Mouse (Mus musculus) megakaryocyte, embryonic 14.5 days (primary cell): ENCODE data around the gene 1190007I07Rik. TPM values are rescaled to one million over a fixed set of nuclear protein-coding genes. Genes with fewer than 3 reads are reported as not detected.
"Not testable (repeated sequence)": the region's sequence is repeated elsewhere in the genome, so short reads cannot be mapped to it uniquely, and the experiment has no call there.

ENCODE experiments used
- H3K27me3 ChIP-seq: replicated peaks from 2 replicates; pipeline ENCODE3; 2012; ENCODE audit warnings: inconsistent platforms
- H3K36me3 ChIP-seq: replicated peaks from 2 replicates; pipeline ENCODE3; 2012; ENCODE audit warnings: low read length, inconsistent platforms, mixed read lengths
- H3K4me1 ChIP-seq: 2 replicates; pipeline ENCODE4 v1.6.1; 2012; ENCODE audit warnings: inconsistent platforms
- H3K4me3 ChIP-seq: replicated peaks from 2 replicates; pipeline ENCODE3; 2012; ENCODE audit warnings: moderate library complexity, mild to moderate bottlenecking, inconsistent platforms
- H3K9me3 ChIP-seq: 2 replicates; pipeline ENCODE4 v1.6.1; 2012; ENCODE audit warnings: inconsistent platforms
- FLI1 ChIP-seq: IDR thresholded peaks from 2 replicates; pipeline ENCODE4 v1.6.1; 2012; ENCODE audit warnings: low read length, inconsistent platforms, mixed read lengths
- GATA1 ChIP-seq: IDR thresholded peaks from 3 replicates; pipeline ENCODE4 v1.6.1; 2012; ENCODE audit warnings: mixed read lengths, low read length, inconsistent platforms, borderline replicate concordance
- polyA plus RNA-seq: library from polyadenylated mRNA; stranded (reverse); fragments of >175 nt; gene quantifications from 2 replicates; pipeline ENCODE4 v1.2.3, GENCODE M21; 2012; ENCODE audit warnings: low replicate concordance; ENCODE audit not compliant: insufficient read depth

1190007I07Rik gene
- polyA plus RNA-seq, 1 experiment, result 39.6 TPM

GRCm38 (mm10) chr10:82651221-82651620 is 28.2 kb upstream of the 1190007I07Rik start:
- Histone ChIP-seq H3K36me3 (peaks cover 44% of the 10 kb centered on the region), H3K9me3 (no peaks in the 10 kb centered on the region), H3K4me3 (no peak overlapping the region), H3K27me3 (no peaks in the 10 kb centered on the region), H3K4me1 (no peaks in the 10 kb centered on the region)
- TF ChIP-seq GATA1 (no peak), FLI1 (no peak)

GRCm38 (mm10) chr10:82647205-82647811 is 24.3 kb upstream of the 1190007I07Rik start:
- no peaks in the 10 kb centered on the region for H3K4me1 ChIP-seq
- peaks cover 79% of the 10 kb centered on the region for H3K36me3 ChIP-seq
- no peak for TF ChIP-seq FLI1
- H3K27me3 ChIP-seq, result no peaks in the 10 kb centered on the region
- H3K9me3 ChIP-seq, result no peaks in the 10 kb centered on the region
- no peak overlapping the region for H3K4me3 ChIP-seq

GRCm38 (mm10) chr10:82646083-82646482 is 23.1 kb upstream of the 1190007I07Rik start:
- Histone ChIP-seq H3K27me3 (no peaks in the 10 kb centered on the region), H3K36me3 (peaks cover 79% of the 10 kb centered on the region), H3K9me3 (no peaks in the 10 kb centered on the region), H3K4me3 (no peak overlapping the region), H3K4me1 (no peaks in the 10 kb centered on the region)
- TF ChIP-seq FLI1 (no peak), GATA1 (no peak)

GRCm38 (mm10) chr10:82641481-82641880 is 18.5 kb upstream of the 1190007I07Rik start:
- no peak overlapping the region for H3K4me3 ChIP-seq
- TF ChIP-seq GATA1 (no peak), FLI1 (no peak)
- H3K4me1 ChIP-seq, result no peaks in the 10 kb centered on the region
- H3K36me3 ChIP-seq, result peaks cover 95% of the 10 kb centered on the region
- H3K27me3 ChIP-seq, result no peaks in the 10 kb centered on the region
- H3K9me3 ChIP-seq, result no peaks in the 10 kb centered on the region

DNA sequence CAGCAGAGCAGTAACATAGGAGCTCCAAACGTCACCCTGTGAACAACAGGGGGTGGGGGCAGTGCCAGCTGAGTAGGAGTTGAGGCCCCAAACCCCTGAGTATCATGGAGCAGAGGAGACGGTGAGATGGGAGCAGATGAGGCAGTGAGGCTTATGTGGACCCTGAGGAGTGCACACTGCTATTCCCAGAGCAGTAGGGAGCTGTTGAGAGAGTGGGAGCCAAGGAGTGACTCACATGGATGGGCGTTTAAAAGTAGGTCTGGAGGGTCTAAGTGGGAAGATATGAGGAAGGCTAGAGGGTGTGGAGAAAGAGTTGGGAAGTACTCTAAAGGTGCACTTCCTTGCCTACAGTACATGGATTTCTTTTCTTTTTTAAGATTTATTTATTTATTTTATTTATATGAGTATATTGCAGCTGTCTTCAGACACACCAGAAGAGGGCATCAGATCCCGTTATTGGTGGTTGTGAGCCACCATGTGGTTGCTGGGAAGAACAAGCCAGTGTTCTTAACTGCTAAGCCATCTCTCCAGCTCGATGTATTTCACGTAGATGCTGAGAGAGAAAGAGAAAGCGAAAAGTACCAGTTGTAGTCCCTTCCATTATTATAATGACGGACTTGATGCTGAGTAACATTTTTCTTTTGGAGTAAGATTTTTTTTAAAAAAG is 16.1 kb upstream of the 1190007I07Rik start:
- no peaks in the 10 kb centered on the region for H3K9me3 ChIP-seq
- H3K4me3 ChIP-seq, result no peak overlapping the region
- peaks cover 84% of the 10 kb centered on the region for H3K36me3 ChIP-seq
- H3K4me1 ChIP-seq, result peaks cover 4% of the 10 kb centered on the region
- H3K27me3 ChIP-seq, result no peaks in the 10 kb centered on the region
- TF ChIP-seq GATA1 (no peak), FLI1 (no peak)

- peaks cover 77% of the 10 kb centered on the region for H3K36me3 ChIP-seq
- no peak overlapping the region for H3K4me3 ChIP-seq
- H3K4me1 ChIP-seq, result peaks cover 19% of the 10 kb centered on the region
- H3K9me3 ChIP-seq, result no peaks in the 10 kb centered on the region
- TF ChIP-seq FLI1 (no peak), GATA1 (no peak)
- no peaks in the 10 kb centered on the region for H3K27me3 ChIP-seq
These were observed 13.3 kb upstream of the 1190007I07Rik start for GRCm38 (mm10) chr10:82636321-82636720.

DNA sequence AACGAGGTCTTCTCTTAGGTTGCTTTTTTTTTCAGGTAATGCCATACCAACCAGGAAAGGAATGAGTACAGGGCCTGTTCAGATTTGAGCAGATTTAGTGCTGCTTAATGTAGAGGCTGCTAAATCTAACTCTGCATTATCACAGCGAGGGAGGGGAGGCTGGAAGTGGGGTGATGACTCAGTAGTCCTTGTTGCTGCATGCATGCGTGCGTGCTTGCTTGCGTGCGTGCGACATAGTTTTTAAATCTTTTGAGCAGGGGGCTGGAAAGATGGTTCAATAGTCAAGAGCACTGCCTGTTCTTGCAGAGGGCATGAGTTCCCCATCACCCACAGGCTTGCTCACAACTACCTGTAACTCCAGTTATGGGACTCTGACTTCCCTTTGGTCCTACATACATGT is 11.3 kb upstream of the 1190007I07Rik start:
- peaks cover 57% of the 10 kb centered on the region for H3K36me3 ChIP-seq

GRCm38 (mm10) chr10:82632496-82633280 is 9.7 kb upstream of the 1190007I07Rik start:
- H3K4me1 ChIP-seq, result peaks cover 35% of the 10 kb centered on the region
- peaks cover 41% of the 10 kb centered on the region for H3K36me3 ChIP-seq
- H3K4me3 ChIP-seq, result no peak overlapping the region
- no peaks in the 10 kb centered on the region for H3K9me3 ChIP-seq
- H3K27me3 ChIP-seq, result no peaks in the 10 kb centered on the region
- TF ChIP-seq GATA1 (no peak), FLI1 (no peak)

More for the DNA sequence above, 11.3 kb upstream of the 1190007I07Rik start:
- Histone ChIP-seq H3K4me1 (peaks cover 31% of the 10 kb centered on the region), H3K27me3 (no peaks in the 10 kb centered on the region), H3K9me3 (no peaks in the 10 kb centered on the region), H3K4me3 (no peak overlapping the region)
- TF ChIP-seq GATA1 (no peak), FLI1 (no peak)

- Histone ChIP-seq H3K4me3 (peak overlapping the region; percentile 96), H3K9me3 (no peaks in the 10 kb centered on the region)
- TF ChIP-seq FLI1, result no peak
- TF ChIP-seq GATA1, result no peak
These were observed 8.1 kb upstream of the 1190007I07Rik start for GRCm38 (mm10) chr10:82631133-82631532.

GRCm38 (mm10) chr10:82630497-82630896 is 7.5 kb upstream of the 1190007I07Rik start:
- TF ChIP-seq FLI1 (no peak), GATA1 (no peak)
- peaks cover 28% of the 10 kb centered on the region for H3K36me3 ChIP-seq

More at GRCm38 (mm10) chr10:82631133-82631532, 8.1 kb upstream of the 1190007I07Rik start:
- Histone ChIP-seq H3K4me1 (peaks cover 35% of the 10 kb centered on the region), H3K27me3 (no peaks in the 10 kb centered on the region), H3K36me3 (peaks cover 30% of the 10 kb centered on the region)

DNA sequence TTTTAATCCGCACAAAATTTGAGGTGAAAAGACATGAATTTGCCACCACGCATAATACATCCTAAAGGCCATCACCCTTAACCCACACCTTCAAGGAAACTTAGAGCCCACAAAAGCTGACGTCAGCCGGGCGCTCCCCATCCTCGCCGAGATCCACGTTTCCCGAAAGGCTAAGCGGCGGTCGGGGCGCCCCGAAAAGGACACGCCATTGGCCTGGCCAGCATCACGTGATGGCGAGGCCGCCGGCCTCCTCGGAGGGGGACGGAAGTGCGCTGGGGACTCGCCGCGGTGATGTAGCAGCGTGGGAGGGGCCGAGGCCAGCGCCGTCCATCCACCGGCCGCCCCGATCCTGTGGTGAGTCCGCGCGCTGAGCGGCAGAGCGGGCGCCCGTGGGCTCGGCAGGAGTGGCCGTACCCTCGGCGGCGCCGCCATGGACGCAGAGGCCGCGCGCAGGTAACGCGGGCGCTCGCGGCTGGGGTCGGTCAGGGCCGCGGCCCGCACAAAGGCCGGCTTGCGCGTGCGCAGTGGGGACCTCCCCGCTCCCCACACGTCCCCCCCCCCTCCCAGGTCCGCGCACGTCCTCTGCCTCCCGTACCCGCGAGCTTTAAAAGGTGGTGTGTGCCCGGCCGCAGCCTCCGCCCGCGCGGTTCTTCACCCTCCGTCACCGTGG is 6.7 kb upstream of the 1190007I07Rik start, which contains the start of gene Tdg:
Tdg (plus strand) TSS at position 243 of the 670 bp plus-strand sequence.
- peak within 1 kb of the TSS; percentile 96 for H3K4me3 ChIP-seq
- not testable (repeated sequence) for H3K27me3 ChIP-seq, H3K9me3 ChIP-seq
- peaks cover 35% of the 10 kb centered on the region for H3K4me1 ChIP-seq
- H3K36me3 ChIP-seq, result peaks cover 23% of the 10 kb centered on the region

More at GRCm38 (mm10) chr10:82630497-82630896, 7.5 kb upstream of the 1190007I07Rik start:
- no peaks in the 10 kb centered on the region for H3K9me3 ChIP-seq
- H3K27me3 ChIP-seq, result no peaks in the 10 kb centered on the region
- peaks cover 35% of the 10 kb centered on the region for H3K4me1 ChIP-seq
- peak overlapping the region; percentile 96 for H3K4me3 ChIP-seq
